Comparison of ENCODE assay signal across 18 mouse cellular contexts in genomic region chr3:128575339-128576129, GRCm38 (mm10).
DNase-seq lines count a peak whose midpoint lies in the region; ATAC-seq lines count a peak whose summit lies in the region.
"Had no signal": no experiment of that assay in that cellular context is flagged by ENCODE, and none has a peak within 500 bp of the region (broad histone marks: within the 10 kb centered on the region; RNA-seq: fewer than 3 reads in every experiment).

No protein-coding gene starts in this region.

- H3K4me2 ChIP-seq in limb, embryonic 13.5 days (replicated peaks) = no peak overlapping the region
- H3K4me2 ChIP-seq: embryonic facial prominence, embryonic 13.5 days; hindbrain, embryonic 15.5 days; limb, embryonic 15.5 days had no signal

- no peaks in the 10 kb centered on the region for H3K36me3 ChIP-seq in limb, embryonic 13.5 days
- no peaks in the 10 kb centered on the region for H3K36me3 ChIP-seq in limb, embryonic 10.5 days
- H3K36me3 ChIP-seq: embryonic facial prominence, embryonic 13.5 days; G1E; hindbrain, embryonic 15.5 days; limb, embryonic 15.5 days had no signal

- no peaks in the 10 kb centered on the region for H3K4me1 ChIP-seq in limb, embryonic 13.5 days
- H3K4me1 ChIP-seq in limb, embryonic 10.5 days = no peaks in the 10 kb centered on the region
- H3K4me1 ChIP-seq: embryonic facial prominence, embryonic 13.5 days; hindbrain, embryonic 15.5 days; limb, embryonic 15.5 days had no signal

- DNase-seq in cerebellum, postnatal 14 days = peak; percentile 3 to 4
- DNase-seq in cerebellum, adult 11-12 months = no peak
- no peak for DNase-seq in limb, embryonic 10.5 days (ENCODE audit: low spot score)
- DNase-seq in embryo, embryonic 9.5 days (ENCODE audit: extremely low spot score) = peak; percentile 2
- peak; percentile 12 for DNase-seq in retina, embryonic 14.5 days (ENCODE audit: low spot score)
- no peak for DNase-seq in frontal cortex, postnatal 25 days (ENCODE audit: low spot score in 2 of 2)
- DNase-seq: adrenal gland, postnatal 10 days; cerebellum, postnatal 36 days; thymus, postnatal 14 days had no signal

- no peak overlapping the region for H3K27ac ChIP-seq in limb, embryonic 13.5 days
- H3K27ac ChIP-seq in limb, embryonic 10.5 days = no peak overlapping the region
- H3K27ac ChIP-seq: embryonic facial prominence, embryonic 13.5 days; hindbrain, embryonic 15.5 days; limb, embryonic 15.5 days had no signal

- H3K4me3 ChIP-seq in limb, embryonic 13.5 days = no peak overlapping the region
- H3K4me3 ChIP-seq in limb, embryonic 10.5 days = no peak overlapping the region
- H3K4me3 ChIP-seq: embryonic facial prominence, embryonic 13.5 days; hindbrain, embryonic 15.5 days; limb, embryonic 15.5 days had no signal

- 71% methylated on average over 2 of the region's 2 CpGs for WGBS in limb, embryonic 13.5 days
- 79% methylated on average over 2 of the region's 2 CpGs for WGBS in limb, embryonic 10.5 days

- H3K9me3 ChIP-seq in limb, embryonic 13.5 days = no peaks in the 10 kb centered on the region
- no peaks in the 10 kb centered on the region for H3K9me3 ChIP-seq in limb, embryonic 10.5 days (replicated peaks)
- H3K9me3 ChIP-seq: embryonic facial prominence, embryonic 13.5 days; G1E; hindbrain, embryonic 15.5 days; limb, embryonic 15.5 days had no signal

- H3K9ac ChIP-seq in limb, embryonic 13.5 days = no peak overlapping the region
- H3K9ac ChIP-seq: embryonic facial prominence, embryonic 13.5 days; hindbrain, embryonic 15.5 days; limb, embryonic 15.5 days had no signal

- ATAC-seq in limb, embryonic 13.5 days (ENCODE audit: low FRiP score, low read depth) = peak; percentile 48
- ATAC-seq: activated CD4-positive, CD25-positive, alpha-beta regulatory T cell, adult 4 months; forebrain, embryonic 16.5 days; intestine, postnatal 0 days; lung, postnatal 0 days had no signal

- H3K27me3 ChIP-seq in limb, embryonic 13.5 days = no peaks in the 10 kb centered on the region
- H3K27me3 ChIP-seq in limb, embryonic 10.5 days (ENCODE audit: low read depth, poor library complexity, severe bottlenecking) = no peaks in the 10 kb centered on the region
- H3K27me3 ChIP-seq: embryonic facial prominence, embryonic 13.5 days; hindbrain, embryonic 15.5 days; limb, embryonic 15.5 days had no signal

Comparison
In these comparisons a context has a peak if more than half of its experiments do, and no peak if none do; other contexts are left out.
1. DNase-seq: peak in cerebellum, postnatal 14 days (2 of 2), embryo, embryonic 9.5 days (single experiment) and retina, embryonic 14.5 days (single experiment); none in cerebellum, adult 11-12 months (single experiment), limb, embryonic 10.5 days (single experiment) and frontal cortex, postnatal 25 days (0 of 2).